Mouse (Mus musculus) left cerebral cortex, postnatal 10 days (tissue): ENCODE measurements at regions not wholly inside any gene's neighbourhood (a gene's known extent, or its start where the extent isn't known, plus 50 kb on each side); places are given as distances from the start of the nearest gene placed in this dataset.

Experiments used
- DNase-seq, 2 experiments: peaks; one replicate each; pipeline ENCODE4 v3.0.0; 2021 to 2022; ENCODE audit warnings: low spot score in 2 of 2, mixed read lengths in 1 of 2; ENCODE audit errors: extremely low spot score in 1 of 2
- intact Hi-C: fragments of 180-260 bp; cut with DNase I; formaldehyde crosslinking; loops from one replicate; pipeline ENCODE4 v1.15.1; 2025

DNA sequence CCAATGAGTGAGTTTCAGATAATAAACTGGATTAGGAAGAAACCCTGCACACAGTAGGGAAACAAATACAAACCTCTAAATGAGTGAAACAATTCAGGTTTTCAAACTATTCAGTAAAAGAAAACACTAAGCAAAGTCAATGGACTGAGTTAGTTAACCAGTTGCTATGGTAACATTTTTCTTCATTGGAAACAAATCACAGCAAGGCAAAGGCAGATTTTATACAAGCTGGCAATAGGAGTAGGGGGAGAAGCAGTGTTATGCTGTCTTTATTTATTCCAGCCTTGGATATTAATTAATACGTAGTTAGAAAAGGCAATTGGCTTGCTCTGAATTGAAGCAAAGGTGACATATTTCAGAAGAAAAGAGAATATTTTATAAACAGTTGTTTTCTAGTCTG, 644.8 kb upstream of the Htr2c start:
- DNase-seq: peak in 1 of 2 experiments; percentile 0
- intact Hi-C loops: no loop called here
